In the genomic region with DNA sequence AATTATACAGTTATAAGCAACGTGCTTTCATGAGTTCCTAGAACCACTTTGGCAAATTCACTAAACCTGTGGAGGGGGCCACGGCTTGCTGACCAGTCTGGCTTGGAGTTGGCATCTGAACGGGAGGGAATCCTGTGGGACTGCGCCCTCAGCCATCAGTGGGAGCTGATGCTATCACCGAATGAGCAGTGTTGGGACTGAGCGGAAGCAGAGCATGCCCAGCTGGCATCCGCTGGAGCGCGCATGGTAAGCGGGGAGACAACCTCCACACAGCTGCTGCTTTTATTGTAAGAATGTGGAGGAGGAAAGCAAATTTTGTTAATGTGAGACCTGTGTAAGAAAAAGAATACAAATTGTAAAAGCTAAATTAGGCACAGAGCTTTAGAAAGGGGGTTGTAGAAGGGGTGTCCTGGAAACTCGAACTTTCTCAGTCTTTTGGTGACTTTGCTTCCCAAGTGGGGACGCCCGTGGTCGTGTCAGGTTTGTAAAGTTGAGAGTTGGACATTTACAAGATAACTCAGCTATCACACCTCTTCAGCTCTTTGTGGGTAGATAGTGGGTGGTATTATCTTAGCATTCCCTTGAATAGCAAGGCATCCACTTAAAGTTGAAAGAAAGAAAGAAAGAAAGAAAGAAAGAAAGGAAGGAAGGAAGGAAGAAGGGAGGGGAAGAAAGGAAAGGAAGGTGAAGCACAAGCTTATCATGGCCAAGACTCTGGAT, we compare ENCODE assay signal across 14 mouse cellular contexts.
DNase-seq lines count a peak whose midpoint lies in the region; ATAC-seq lines count a peak whose summit lies in the region.
"Had no signal": no experiment of that assay in that cellular context is flagged by ENCODE, and none has a peak within 500 bp of the region (broad histone marks: within the 10 kb centered on the region; RNA-seq: fewer than 3 reads in every experiment).

No protein-coding gene starts in this region.

- H3K4me2 ChIP-seq in kidney, embryonic 14.5 days (replicated peaks; ENCODE audit: low read depth, low read length) = no peak overlapping the region
- H3K4me2 ChIP-seq: hindbrain, embryonic 14.5 days; neural tube, embryonic 15.5 days had no signal

- no peak for ATAC-seq in CD4-positive, CD25-positive, alpha-beta regulatory T cell, adult 4 months
- ATAC-seq in kidney, embryonic 14.5 days (ENCODE audit: low FRiP score, low TSS enrichment) = no peak; the same call in 1 of the 2 replicates

- peaks cover 12% of the 10 kb centered on the region for H3K4me1 ChIP-seq in kidney, embryonic 14.5 days (ENCODE audit: control insufficient read depth, insufficient read depth, low read length)
- H3K4me1 ChIP-seq: neural tube, embryonic 15.5 days had no signal

- DNase-seq in CD4-positive, CD25-positive, alpha-beta regulatory T cell, adult 2 months (ENCODE audit: low read depth, low spot score) = peak; percentile 12
- peak; percentile 30 for DNase-seq in kidney, postnatal 10 days
- DNase-seq in spleen, postnatal 36 days (ENCODE audit: low spot score in 2 of 2) = peak; percentile 50 to 51
- no peak for DNase-seq in spleen, adult 18-20 months
- DNase-seq in testis, postnatal 10 days (ENCODE audit: low spot score) = no peak
- no peak for DNase-seq in layer of hippocampus, adult 8-10 months (ENCODE audit: low spot score in 2 of 2)
- DNase-seq: adrenal gland, adult 8-10 months; cerebellum, postnatal 10 days; lung, postnatal 10 days had no signal

- 47% methylated on average over 14 of the region's 14 CpGs for WGBS in kidney, embryonic 14.5 days

- no peak overlapping the region for H3K9ac ChIP-seq in kidney, embryonic 14.5 days (ENCODE audit: low read depth, low read length)
- H3K9ac ChIP-seq: hindbrain, embryonic 14.5 days; neural tube, embryonic 15.5 days had no signal

- H3K36me3 ChIP-seq in kidney, embryonic 14.5 days (ENCODE audit: control insufficient read depth, insufficient read depth, low read length) = no peaks in the 10 kb centered on the region
- H3K36me3 ChIP-seq: neural tube, embryonic 15.5 days had no signal

- H3K9me3 ChIP-seq in kidney, embryonic 14.5 days (ENCODE audit: control insufficient read depth, low read length) = no peaks in the 10 kb centered on the region
- H3K9me3 ChIP-seq: neural tube, embryonic 15.5 days had no signal

- H3K4me3 ChIP-seq in kidney, embryonic 14.5 days (ENCODE audit: low read length) = no peak overlapping the region
- H3K4me3 ChIP-seq: erythroblast, embryonic 14.5 days; neural tube, embryonic 15.5 days had no signal

- H3K27ac ChIP-seq in kidney, embryonic 14.5 days (ENCODE audit: low read depth, low read length) = no peak overlapping the region
- H3K27ac ChIP-seq: hindbrain, embryonic 14.5 days; neural tube, embryonic 15.5 days had no signal

- H3K27me3 ChIP-seq in kidney, embryonic 14.5 days (ENCODE audit: control insufficient read depth, insufficient read depth, low read length) = no peaks in the 10 kb centered on the region
- H3K27me3 ChIP-seq: neural tube, embryonic 15.5 days had no signal

Comparison
In these comparisons a context has a peak if more than half of its experiments do, and no peak if none do; other contexts are left out.
1. DNase-seq: peak in CD4-positive, CD25-positive, alpha-beta regulatory T cell, adult 2 months (single experiment), kidney, postnatal 10 days (single experiment) and spleen, postnatal 36 days (2 of 2); none in spleen, adult 18-20 months (0 of 2), testis, postnatal 10 days (single experiment) and layer of hippocampus, adult 8-10 months (0 of 2).